Mouse (Mus musculus) thymus, postnatal 10 days (tissue): ENCODE results near the gene Lrp1.

Source experiments
- DNase-seq, 2 experiments: peaks; one replicate each; pipeline ENCODE4 v3.0.0; 2021; ENCODE audit warnings: low spot score in 2 of 2

Lrp1 gene

GRCm38 (mm10) chr10:127500894-127501893 is 119.8 kb downstream of the Lrp1 start, which contains the start of gene Stac3:
Gene Stac3, plus strand, starts transcription at chr10:127501686.
- DNase-seq = no peak

GRCm38 (mm10) chr10:127500042-127500441 is 120.9 kb downstream of the Lrp1 start:
- no peak for DNase-seq

DNA sequence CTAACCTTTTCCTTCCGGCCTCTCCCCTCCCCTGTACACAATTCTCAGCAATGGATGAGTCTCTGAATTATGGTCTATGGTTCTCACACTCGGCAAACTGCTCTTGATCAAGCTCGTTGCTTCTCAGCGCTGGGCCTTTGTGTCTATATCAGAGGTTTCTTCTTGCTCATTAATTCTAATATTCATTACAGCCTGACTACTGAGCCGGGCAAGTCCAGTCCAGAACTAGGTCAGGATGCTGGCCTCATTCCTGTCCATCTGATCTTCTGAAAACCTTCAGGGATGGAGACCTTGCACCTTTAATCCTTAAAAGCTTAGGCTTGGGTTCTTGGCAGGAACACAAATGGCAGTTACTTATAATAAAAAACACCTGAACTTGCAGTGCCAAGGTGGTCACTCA is 121.4 kb downstream of the Lrp1 start:
- DNase-seq = no peak

DNA sequence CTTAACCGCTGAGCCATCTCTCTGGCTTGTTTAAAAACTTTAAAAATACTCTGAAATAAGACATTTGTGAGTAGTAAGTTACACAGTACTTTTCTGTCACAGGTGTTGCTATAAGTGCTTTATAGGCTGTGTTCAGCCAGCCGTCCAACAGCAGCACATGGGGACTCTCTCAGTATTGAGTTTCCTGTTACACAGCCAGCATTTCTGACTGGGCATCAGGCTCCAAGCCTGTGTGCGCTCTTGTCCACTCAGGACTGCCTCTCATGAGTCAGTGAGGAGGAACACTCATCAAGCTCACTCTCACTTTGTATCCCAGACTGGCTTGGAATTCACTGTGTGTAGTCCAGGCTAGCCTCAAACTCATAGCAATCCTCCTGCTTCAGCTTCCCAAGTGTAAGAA is 124.8 kb downstream of the Lrp1 start:
- no peak for DNase-seq

DNA sequence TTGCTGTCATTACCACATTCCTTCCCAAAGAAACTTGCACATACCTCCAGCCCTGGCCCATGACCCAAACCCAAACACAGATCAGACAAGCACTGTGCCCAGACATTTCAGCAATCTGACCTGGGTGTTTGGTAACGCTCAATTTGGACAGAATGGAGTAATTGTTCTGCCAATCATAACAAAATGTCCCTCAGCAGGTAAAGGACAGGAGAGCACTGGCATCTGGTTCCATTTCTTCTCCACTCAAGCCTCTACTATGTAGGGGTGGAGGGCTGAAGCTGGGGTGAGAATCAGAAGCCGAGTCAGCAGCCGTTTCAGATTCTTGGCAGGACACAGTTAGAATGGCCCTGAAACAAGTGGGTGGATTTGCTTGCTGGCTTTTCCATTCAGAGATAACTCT is 128.8 kb downstream of the Lrp1 start:
- DNase-seq = no peak

GRCm38 (mm10) chr10:127491128-127491512 is 129.8 kb downstream of the Lrp1 start:
- no peak for DNase-seq

GRCm38 (mm10) chr10:127490160-127491127 is 130.5 kb downstream of the Lrp1 start:
- no peak for DNase-seq

DNA sequence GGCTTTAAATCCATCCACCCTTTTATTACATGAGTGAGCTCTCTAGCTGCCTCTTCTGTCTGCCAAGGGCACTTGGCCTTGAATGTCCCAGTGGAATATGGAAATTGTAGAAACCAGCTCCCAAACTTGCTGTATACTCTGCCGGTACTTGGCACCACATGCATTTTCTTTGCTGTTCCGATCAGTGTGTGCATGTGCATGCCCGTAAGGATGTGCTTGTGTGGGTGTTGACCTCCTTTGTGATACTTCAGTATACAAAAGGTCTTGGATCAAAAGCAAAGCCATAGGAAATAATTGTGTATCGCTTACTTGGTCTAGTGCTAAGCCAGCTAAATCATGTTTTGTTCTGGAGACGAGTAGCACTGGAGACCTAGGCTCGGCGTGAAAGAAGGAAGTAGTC is 132.1 kb downstream of the Lrp1 start:
- DNase-seq = no peak
